Mouse (Mus musculus): ENCODE data around the gene Arfgef3. TPM values are rescaled to one million over a fixed set of nuclear protein-coding genes. Genes with fewer than 3 reads are reported as not detected.
"Not testable (repeated sequence)": the region's sequence is repeated elsewhere in the genome, so short reads cannot be mapped to it uniquely, and the experiment has no call there.

Gene Arfgef3
- total RNA-seq, 2 experiments from 2014 or later: 80.0 to 89.5 TPM

DNA sequence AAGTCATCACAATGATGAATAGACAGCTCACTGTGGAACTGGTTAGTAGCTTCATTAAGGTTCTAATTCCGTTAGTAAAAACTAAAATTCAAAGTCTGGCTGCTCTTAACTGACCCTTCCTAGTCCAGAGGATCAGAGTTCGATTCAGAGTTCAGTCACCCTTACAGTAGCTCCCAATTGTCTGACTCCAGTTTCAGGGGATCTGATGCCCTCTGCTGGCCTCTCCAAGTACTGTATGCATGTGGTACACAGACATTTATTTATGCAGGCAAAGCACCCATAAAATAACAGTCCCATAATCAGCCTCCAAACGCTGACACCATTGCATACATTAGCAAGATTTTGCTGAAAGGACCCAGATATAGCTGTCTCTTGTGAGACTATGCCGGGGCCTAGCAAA is 141.7 kb downstream of the Arfgef3 start:
- peak; percentile 46 to 90 for DNase-seq (ENCODE audit: extremely low spot score in 1 of 2, low spot score in 1 of 2)

DNA sequence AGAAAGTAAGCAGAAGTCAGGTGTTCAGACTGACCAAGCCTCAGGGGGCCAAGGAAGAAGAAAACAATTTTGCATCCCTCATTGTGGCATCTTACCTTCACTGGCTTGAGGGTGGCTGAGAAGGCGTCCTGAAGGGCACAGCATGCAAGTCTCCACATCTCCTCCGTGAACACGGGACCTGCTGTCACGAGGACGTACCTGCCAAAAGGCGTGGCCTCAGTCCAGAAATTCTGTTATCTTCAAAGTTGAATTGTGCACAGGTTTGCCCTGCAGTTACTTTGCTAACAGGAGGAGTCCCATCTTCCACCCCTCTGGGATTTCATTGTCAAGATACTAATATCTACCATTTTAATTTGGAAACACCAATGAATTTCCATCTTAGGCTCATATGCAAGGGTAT is 146.1 kb downstream of the Arfgef3 start:
- DNase-seq (ENCODE audit: extremely low spot score in 1 of 2, low spot score in 1 of 2): no peak

DNA sequence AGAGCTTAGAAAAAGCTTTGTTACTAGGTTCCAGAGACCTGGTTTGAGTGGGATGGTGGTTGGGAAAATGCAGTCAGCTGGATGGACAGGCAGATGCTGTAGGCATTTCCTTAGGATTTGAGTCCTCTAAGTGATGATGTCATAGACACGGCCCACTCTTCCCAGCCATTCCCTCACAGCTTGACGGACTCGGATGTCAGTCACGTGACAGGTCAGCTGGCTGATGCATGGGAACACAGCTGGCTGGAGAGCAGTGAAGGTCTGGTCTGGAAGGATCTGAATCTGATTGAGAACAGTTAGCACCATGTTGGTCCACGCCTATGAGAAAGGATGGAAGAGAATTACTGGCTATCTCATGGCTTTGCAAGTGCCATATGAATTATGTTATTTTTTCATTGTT is 154.3 kb downstream of the Arfgef3 start:
- DNase-seq (ENCODE audit: extremely low spot score in 1 of 2, low spot score in 1 of 2): no peak

DNA sequence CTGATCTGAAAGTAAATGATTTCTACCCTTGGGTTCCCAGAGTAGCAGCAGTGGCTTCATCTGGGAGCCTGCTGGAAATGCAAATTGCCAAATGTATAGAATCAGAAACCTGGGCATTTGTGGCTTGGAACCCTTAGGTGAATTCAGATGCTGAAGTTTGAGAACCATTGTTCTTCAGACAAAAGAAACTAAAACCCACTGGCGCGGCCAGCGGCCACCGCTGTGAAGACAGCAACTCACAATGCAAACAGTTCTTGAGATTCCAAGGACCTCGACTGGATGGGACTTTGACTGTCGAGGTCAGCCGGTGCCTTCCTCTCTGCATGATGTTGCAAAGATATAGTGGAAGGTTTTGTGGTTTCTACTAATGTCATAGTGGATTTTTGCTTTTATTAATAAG is 159.6 kb downstream of the Arfgef3 start:
- DNase-seq (ENCODE audit: extremely low spot score in 1 of 2, low spot score in 1 of 2): no peak

DNA sequence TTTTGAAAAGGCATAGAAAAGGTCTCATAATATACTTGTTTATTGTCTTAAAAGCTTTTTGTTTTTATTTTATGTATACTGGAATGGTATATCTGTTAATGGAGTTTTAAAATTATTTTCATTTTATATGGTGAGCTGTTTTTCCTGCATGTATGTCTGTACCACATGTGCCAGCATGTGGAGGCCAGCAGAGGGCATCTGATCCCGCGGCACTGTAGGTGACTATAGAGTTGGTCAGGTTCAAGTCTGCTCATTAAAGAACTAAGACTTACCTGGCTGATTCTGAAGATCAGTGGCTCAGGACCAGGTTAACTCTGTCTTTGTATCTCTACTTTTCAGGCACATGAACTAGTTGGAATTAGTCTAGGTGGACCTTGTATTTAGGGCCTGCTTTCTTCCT is 171.2 kb downstream of the Arfgef3 start:
- DNase-seq (ENCODE audit: extremely low spot score in 1 of 2, low spot score in 1 of 2): no peak

DNA sequence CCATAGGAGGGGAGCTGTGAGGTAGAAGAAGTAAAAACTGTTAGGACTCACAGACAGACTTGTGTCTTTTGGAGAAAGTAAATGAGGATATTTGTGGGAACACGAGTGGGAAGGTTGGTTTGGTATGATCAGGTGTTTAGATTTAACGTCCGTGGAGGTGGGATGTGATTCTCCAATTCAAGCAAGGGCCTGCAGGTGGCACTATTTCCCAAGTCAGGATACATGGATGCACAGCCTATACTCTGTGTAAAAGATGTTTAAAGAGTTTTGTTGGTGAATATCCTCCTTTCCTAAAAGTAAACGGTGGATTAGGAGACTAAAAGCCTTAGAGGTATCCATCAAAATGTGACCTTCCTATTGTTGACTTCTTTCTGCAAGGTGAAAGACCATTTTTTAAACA is 180.8 kb downstream of the Arfgef3 start:
- DNase-seq (ENCODE audit: extremely low spot score in 1 of 2, low spot score in 1 of 2): peak; percentile 28 to 83

DNA sequence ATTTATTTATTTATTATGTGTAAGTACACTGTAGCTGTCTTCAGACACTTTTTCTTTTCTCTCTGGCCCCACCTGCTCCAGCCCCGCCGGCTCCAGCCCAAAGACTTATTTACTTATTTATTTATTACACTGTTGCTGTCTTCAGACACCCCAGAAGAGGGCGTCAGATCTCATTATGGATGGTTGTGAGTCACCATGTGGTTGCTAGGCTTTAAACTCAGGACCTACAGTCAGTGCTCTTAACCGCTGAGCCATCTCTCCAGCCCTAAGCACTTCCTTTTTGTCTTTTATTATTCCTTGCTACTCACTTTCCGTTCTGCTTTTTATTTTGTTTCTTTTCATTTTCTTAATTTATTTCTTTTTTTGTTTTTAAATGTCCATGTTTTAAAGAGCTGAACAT is 182.3 kb downstream of the Arfgef3 start:
- no peak for DNase-seq (ENCODE audit: extremely low spot score in 1 of 2, low spot score in 1 of 2)

DNA sequence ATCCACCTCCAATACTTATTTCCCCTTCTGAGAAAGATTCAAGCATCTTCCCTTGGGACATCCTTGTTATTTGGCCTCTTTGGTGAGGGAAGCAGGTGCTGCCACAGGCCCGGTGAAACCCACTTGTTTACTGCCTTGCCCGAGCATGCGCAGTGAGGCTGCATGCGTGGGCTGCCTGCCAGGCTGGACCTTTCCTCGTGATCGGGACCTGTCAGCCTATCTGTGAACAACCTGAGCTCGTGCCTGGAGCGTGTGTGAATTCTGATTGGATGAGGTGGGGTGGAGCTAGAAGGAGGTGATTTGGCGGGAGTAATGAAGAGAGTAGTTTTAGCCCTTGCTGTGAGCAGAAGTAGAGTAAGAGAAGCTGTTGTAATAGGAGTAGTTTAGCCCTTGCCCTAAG is 184.7 kb downstream of the Arfgef3 start:
- DNase-seq (ENCODE audit: extremely low spot score in 1 of 2, low spot score in 1 of 2): not testable (repeated sequence)

DNA sequence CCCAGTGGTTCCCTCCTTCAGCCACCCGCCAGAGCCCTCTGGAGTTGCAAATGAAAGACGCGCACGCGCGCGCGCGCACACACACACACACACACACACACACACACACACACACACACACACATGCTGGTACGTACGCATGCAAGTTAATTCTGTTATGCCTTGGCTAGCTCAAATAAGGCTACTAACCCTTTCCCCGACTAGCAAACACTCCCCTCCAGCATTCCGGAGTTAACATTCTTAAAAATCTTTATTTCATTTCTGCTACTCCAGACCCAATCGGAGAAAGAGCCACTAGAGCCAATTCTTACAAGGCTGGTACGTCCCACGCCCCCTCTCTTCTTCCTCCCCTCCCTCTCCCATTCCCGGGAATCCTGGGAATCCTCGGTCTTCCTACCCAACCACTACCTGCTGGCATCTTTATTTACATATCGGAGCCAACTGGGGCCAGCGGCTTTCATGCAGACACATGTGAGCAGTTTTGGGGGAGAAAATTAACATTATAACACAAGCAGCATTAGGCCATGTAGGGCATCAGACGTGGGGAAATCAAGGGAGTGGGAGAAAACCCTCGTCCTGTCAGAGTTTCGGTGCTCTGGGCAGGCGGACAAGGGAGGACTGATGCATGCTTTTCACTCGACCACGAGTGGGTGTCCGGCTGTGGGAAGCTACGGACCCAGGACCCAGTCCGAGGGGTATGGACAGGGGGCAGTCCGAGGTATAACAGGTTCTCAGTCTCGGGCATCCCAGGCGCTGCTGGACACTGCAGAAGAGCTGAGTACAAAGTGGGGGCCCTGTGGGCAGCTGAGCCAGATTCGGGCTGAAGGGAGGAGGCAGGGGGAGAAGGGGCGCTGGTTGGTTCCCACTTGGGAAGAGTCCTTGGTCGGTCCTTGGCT is 194.2 kb downstream of the Arfgef3 start:
- DNase-seq (ENCODE audit: extremely low spot score in 1 of 2, low spot score in 1 of 2): no peak

DNA sequence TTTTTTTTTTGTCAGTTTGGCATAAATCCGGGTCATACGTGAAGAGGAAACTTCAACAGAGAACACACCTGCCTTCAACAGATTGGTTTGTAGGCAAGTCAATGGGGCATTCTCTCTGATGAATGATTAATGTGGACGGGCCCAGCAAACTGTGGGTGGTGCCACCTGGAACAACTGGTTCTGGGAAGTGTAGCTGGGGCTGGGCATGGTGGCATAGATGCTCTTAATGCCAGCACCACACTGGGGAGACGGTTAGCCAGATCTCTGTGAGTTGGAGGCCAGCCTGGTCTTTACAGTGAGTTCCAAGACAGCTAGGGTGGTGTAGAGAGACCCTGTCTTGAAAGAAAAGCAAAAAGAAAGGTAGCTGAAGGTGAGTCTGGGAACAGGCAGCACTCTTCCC is 196.4 kb downstream of the Arfgef3 start:
- DNase-seq (ENCODE audit: extremely low spot score in 1 of 2, low spot score in 1 of 2): no peak

DNA sequence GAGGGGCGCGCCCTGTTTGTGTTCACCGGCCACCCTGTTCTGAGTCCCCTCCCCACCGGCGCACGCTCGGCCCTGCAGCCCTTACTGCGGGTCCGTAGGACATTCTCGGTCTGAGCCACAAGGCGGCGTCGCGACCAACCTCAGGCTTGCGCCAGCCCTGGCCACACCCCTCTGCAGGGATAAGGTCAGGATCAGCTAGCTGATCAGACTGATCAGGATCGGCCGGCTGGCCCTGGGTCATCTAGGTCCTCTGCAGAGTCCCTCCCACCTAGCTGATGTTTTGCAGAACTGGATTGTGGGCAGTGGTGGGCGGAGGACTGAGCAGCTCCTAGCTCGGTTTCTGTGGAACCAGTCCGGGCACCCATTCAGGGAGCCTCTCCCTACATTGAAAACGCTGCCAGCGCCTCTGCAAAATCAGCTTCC is 197.9 kb downstream of the Arfgef3 start, which contains the start of gene Hebp2:
Gene Hebp2, minus strand, starts transcription at position 264 of the 423 bp plus-strand sequence.
- peak in 1 of 2 experiments; percentile 67 for DNase-seq (ENCODE audit: extremely low spot score in 1 of 2, low spot score in 1 of 2)

DNA sequence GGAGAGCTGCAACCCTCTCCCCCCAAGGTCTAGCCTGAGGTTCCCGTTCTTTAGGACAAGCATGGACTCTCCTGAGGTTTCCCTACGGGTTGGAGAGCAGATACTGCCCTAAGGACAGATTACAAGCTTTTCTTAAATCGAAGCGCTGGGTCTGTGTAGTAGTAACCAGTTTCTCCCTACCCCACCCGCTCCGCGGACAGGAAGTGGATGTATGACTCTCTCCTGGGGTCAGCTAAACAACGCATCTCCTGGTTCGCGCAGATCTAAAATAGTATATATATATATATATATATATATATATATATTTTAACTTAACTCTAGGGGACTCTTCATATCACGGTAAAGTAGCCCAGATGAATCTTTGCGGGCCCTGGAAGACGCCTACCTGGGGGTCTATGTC is 198.4 kb downstream of the Arfgef3 start:
- DNase-seq (ENCODE audit: extremely low spot score in 1 of 2, low spot score in 1 of 2): no peak

DNA sequence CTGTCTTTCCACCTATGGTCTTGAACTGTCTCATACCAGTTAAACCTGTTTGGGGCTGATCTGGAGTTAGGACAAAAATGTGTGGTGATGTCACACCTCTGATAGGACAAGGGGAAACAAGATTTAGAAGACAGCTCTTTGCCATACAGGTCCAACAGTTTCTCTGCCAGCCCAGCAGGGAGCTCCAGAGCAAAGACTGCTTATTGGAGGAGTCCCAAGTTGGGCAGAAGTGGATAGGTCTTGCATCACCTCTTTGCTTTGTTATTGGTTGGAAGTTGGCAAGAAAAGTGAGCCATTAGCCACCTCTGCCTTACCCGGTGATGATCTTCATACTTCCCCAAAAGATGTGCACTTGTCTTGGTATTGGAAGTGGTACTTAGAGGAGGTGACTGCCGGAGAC is 206.9 kb downstream of the Arfgef3 start:
- no peak for DNase-seq (ENCODE audit: extremely low spot score in 1 of 2, low spot score in 1 of 2)

DNA sequence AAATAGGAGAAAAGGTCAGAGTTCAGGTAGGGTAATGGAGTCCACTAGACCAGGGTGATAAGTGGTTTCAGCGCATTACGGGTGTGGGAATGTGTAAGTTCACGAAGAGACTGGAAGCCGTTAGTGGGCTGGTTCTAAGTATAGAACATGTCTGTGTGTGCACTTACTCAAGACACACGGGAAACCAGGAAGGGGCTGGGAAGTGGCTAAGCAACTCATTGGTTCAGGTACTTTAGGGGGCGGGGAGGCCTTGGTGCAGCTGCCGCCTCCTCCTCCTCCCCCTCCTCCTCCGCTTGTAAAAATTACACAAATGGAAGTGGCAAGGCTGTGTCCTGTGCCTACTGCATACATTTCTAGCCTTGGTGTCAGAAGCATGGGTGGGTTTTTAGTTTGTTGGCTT is 211.5 kb downstream of the Arfgef3 start:
- DNase-seq (ENCODE audit: extremely low spot score in 1 of 2, low spot score in 1 of 2): no peak

Other genes with a start within 250 kb of the Arfgef3 start
- 1 to 10 TPM; 1.9 to 3.3 TPM for gene Hebp2, start 197.9 kb downstream of the Arfgef3 start, total RNA-seq (2021)
- not detected for gene Gm4922, start 42.8 kb upstream of the Arfgef3 start, total RNA-seq (2021)
- gene Perp, start 101.1 kb upstream of the Arfgef3 start, total RNA-seq (2021): 1 to 10 TPM; 2.9 to 3.7 TPM